Mouse (Mus musculus): ENCODE measurements around the gene Anks1.

DNA sequence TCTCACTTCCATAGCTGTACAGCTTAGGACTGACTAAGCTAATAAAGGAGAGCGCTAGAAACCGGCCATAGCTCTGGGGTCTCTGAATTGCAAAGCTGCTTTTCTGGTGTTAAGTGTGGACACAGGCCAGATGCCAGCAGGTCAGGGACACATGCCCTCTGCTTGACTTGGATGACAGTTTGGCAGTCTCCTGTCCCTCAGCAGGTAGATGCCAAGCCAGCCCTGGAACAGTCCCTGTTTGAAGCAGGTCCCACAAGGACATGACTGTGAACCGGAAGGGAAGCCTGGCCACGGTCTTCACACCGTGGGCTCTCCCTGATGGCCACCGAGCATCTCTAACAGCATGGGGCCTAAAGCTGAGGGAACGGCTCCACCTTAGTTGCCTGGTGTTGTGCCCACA is 153.6 kb downstream of the Anks1 start:
- TF ChIP-seq CTCF (IDR thresholded peaks at IDR 0.05; ENCODE audit: low read depth, low read length) (no peak), POLR2A (IDR thresholded peaks at IDR 0.05; ENCODE audit: extremely low read depth, insufficient read depth, low read length) (no peak)

Data from liver, adult 2 months (tissue).